Mouse (Mus musculus) forebrain, postnatal 0 days (tissue): ENCODE measurements around the gene Nudt8. TPM values are rescaled to one million over a fixed set of nuclear protein-coding genes. Genes with fewer than 3 reads are reported as not detected.
A peak's percentile ranks its signal among the peaks of the same experiment; 100 is the strongest.
"Not testable (repeated sequence)": the region's sequence is repeated elsewhere in the genome, so short reads cannot be mapped to it uniquely, and the experiment has no call there.

Experiments used
- ATAC-seq: fragments of 200-750 bp; cut with Nextera tagmentation; 2 replicates; pipeline ENCODE4 v1.8.0; 2017; ENCODE audit warnings: mild to moderate bottlenecking, moderate library complexity
- DNase-seq: peaks from one replicate; pipeline ENCODE4 v3.0.0-alpha.2; 2015
- H3K27ac ChIP-seq: fragments of 300-500 bp; sonication (generic); 2 replicates; pipeline ENCODE4 v1.5.1; 2014; ENCODE audit warnings: low read depth, mild to moderate bottlenecking, antibody characterized with exemption, low read length, moderate library complexity, mixed read lengths
- H3K27me3 ChIP-seq: fragments of 300-500 bp; sonication (generic); 2 replicates; pipeline ENCODE4 v1.6.1; 2014; ENCODE audit warnings: mild to moderate bottlenecking, low read length, mixed read lengths; ENCODE audit not compliant: insufficient read depth
- H3K36me3 ChIP-seq: fragments of 300-500 bp; sonication (generic); 2 replicates; pipeline ENCODE4 v1.6.1; 2014; ENCODE audit warnings: mild to moderate bottlenecking, moderate library complexity; ENCODE audit not compliant: insufficient read depth
- H3K4me1 ChIP-seq: fragments of 300-500 bp; sonication (generic); 2 replicates; pipeline ENCODE4 v1.6.1; 2014; ENCODE audit warnings: antibody characterized with exemption; ENCODE audit not compliant: insufficient read depth
- H3K4me2 ChIP-seq: fragments of 300-500 bp; sonication (generic); 2 replicates; pipeline ENCODE4 v1.6.1; 2014; ENCODE audit warnings: low read depth, mild to moderate bottlenecking, moderate library complexity
- H3K4me3 ChIP-seq: fragments of 300-500 bp; sonication (generic); 2 replicates; pipeline ENCODE4 v1.5.1; 2014; ENCODE audit warnings: low read depth, low read length, mixed read lengths
- H3K9ac ChIP-seq: fragments of 300-500 bp; sonication (generic); 2 replicates; pipeline ENCODE4 v1.6.1; 2014; ENCODE audit warnings: mild to moderate bottlenecking
- H3K9me3 ChIP-seq: fragments of 300-500 bp; sonication (generic); 2 replicates; pipeline ENCODE4 v1.6.1; 2016; ENCODE audit warnings: low read length
- CTCF ChIP-seq: sonication (generic); IDR thresholded peaks from 2 replicates; pipeline ENCODE4 v1.5.1; 2016; ENCODE audit warnings: antibody characterized with exemption, control low read depth, low read depth
- WGBS: fragments of 180-500 bp; shearing (Covaris S2); extraction: QIAGEN DNeasy Blood & Tissue Kit; methylation state at CpG from one replicate; pipeline ENCODE4 v1.1.7; 2014; 5-methylcytosine and 5-hydroxymethylcytosine counted together
- polyA plus RNA-seq: library from polyadenylated mRNA; unstranded; fragments of >200 nt; fragmentation: Nextera tagmentation; extraction: Ambion mirVana; gene quantifications from 2 replicates; pipeline ENCODE4 v1.2.1, GENCODE M21; 2015
- total RNA-seq: library from RNA; depleted of rRNA; stranded (reverse); fragments of >200 nt; gene quantifications from 2 replicates; pipeline ENCODE4 v1.2.3, GENCODE M21; 2014

The Nudt8 gene
- total and polyA plus RNA-seq, 2 experiments from 2014 or later: 30.8 to 36.3 TPM

GRCm38 (mm10) chr19:3959030-3959429, 41.4 kb upstream of the Nudt8 start:
- no peak for TF ChIP-seq CTCF
- H3K27ac ChIP-seq: no peak overlapping the region
- H3K4me1 ChIP-seq: no peaks in the 10 kb centered on the region
- H3K27me3 ChIP-seq: no peaks in the 10 kb centered on the region; the same call in 1 of the 2 replicates
- no peaks in the 10 kb centered on the region for H3K36me3 ChIP-seq
- H3K9ac ChIP-seq: no peak overlapping the region
- no peaks in the 10 kb centered on the region for H3K9me3 ChIP-seq
- DNase-seq (no peak), ATAC-seq (no peak)
- H3K4me3 ChIP-seq: no peak overlapping the region
- no peak overlapping the region for H3K4me2 ChIP-seq

- Histone ChIP-seq H3K9me3 (no peaks in the 10 kb centered on the region), H3K4me3 (no peak overlapping the region), H3K4me1 (no peaks in the 10 kb centered on the region), H3K27me3 (no peaks in the 10 kb centered on the region; the same call in 1 of the 2 replicates), H3K27ac (no peak overlapping the region), H3K36me3 (no peaks in the 10 kb centered on the region), H3K9ac (no peak overlapping the region), H3K4me2 (no peak overlapping the region)
- ATAC-seq: no peak
- 77% methylated on average over 5 of the region's 5 CpGs for WGBS
- DNase-seq: no peak
- no peak for TF ChIP-seq CTCF
These were observed 40.2 kb upstream of the Nudt8 start for GRCm38 (mm10) chr19:3960211-3960610.

GRCm38 (mm10) chr19:3961805-3962204, 38.6 kb upstream of the Nudt8 start:
- not testable (repeated sequence) for H3K27me3 ChIP-seq, H3K4me1 ChIP-seq, H3K9me3 ChIP-seq, H3K4me3 ChIP-seq, DNase-seq, H3K9ac ChIP-seq, H3K4me2 ChIP-seq, H3K36me3 ChIP-seq, H3K27ac ChIP-seq
- 54% methylated on average over 6 of the region's 6 CpGs for WGBS
- ATAC-seq: peak; percentile 74

GRCm38 (mm10) chr19:3962469-3962868, 37.9 kb upstream of the Nudt8 start:
- Histone ChIP-seq H3K4me2 (no peak overlapping the region), H3K36me3 (no peaks in the 10 kb centered on the region), H3K4me1 (no peaks in the 10 kb centered on the region), H3K9ac (no peak overlapping the region), H3K9me3 (no peaks in the 10 kb centered on the region), H3K27me3 (no peaks in the 10 kb centered on the region), H3K27ac (no peak overlapping the region), H3K4me3 (no peak overlapping the region)
- WGBS: 16% methylated on average over 2 of the region's 2 CpGs
- TF ChIP-seq CTCF: peak; percentile 30; the same call in 1 of the 2 replicates
- DNase-seq: no peak
- ATAC-seq: no peak

GRCm38 (mm10) chr19:3964030-3964429, 36.4 kb upstream of the Nudt8 start:
- Histone ChIP-seq H3K9me3 (no peaks in the 10 kb centered on the region), H3K4me1 (no peaks in the 10 kb centered on the region), H3K36me3 (no peaks in the 10 kb centered on the region), H3K27ac (no peak overlapping the region), H3K27me3 (no peaks in the 10 kb centered on the region), H3K9ac (no peak overlapping the region), H3K4me3 (no peak overlapping the region), H3K4me2 (no peak overlapping the region)
- no peak for TF ChIP-seq CTCF
- DNase-seq (no peak), ATAC-seq (no peak)
- WGBS: 73% methylated on average over 4 of the region's 4 CpGs

GRCm38 (mm10) chr19:3966330-3967075, 33.9 kb upstream of the Nudt8 start:
- Histone ChIP-seq H3K27me3 (no peaks in the 10 kb centered on the region), H3K4me1 (no peaks in the 10 kb centered on the region), H3K4me2 (no peak overlapping the region), H3K4me3 (no peak overlapping the region), H3K36me3 (no peaks in the 10 kb centered on the region), H3K27ac (no peak overlapping the region), H3K9me3 (no peaks in the 10 kb centered on the region), H3K9ac (no peak overlapping the region)
- ATAC-seq (no peak), DNase-seq (peak; percentile 40)
- WGBS: 69% methylated on average over 11 of the region's 11 CpGs
- peak; percentile 52 for TF ChIP-seq CTCF

GRCm38 (mm10) chr19:3967258-3967657, 33.1 kb upstream of the Nudt8 start:
- Histone ChIP-seq H3K36me3 (no peaks in the 10 kb centered on the region), H3K4me3 (no peak overlapping the region), H3K4me2 (no peak overlapping the region), H3K9ac (no peak overlapping the region), H3K27me3 (no peaks in the 10 kb centered on the region), H3K27ac (no peak overlapping the region), H3K4me1 (no peaks in the 10 kb centered on the region), H3K9me3 (no peaks in the 10 kb centered on the region)
- no peak for DNase-seq
- ATAC-seq: no peak
- WGBS: 69% methylated on average over 3 of the region's 3 CpGs
- TF ChIP-seq CTCF: no peak
